Mouse (Mus musculus): ENCODE measurements around the gene Ncam1.

The Ncam1 gene

DNA sequence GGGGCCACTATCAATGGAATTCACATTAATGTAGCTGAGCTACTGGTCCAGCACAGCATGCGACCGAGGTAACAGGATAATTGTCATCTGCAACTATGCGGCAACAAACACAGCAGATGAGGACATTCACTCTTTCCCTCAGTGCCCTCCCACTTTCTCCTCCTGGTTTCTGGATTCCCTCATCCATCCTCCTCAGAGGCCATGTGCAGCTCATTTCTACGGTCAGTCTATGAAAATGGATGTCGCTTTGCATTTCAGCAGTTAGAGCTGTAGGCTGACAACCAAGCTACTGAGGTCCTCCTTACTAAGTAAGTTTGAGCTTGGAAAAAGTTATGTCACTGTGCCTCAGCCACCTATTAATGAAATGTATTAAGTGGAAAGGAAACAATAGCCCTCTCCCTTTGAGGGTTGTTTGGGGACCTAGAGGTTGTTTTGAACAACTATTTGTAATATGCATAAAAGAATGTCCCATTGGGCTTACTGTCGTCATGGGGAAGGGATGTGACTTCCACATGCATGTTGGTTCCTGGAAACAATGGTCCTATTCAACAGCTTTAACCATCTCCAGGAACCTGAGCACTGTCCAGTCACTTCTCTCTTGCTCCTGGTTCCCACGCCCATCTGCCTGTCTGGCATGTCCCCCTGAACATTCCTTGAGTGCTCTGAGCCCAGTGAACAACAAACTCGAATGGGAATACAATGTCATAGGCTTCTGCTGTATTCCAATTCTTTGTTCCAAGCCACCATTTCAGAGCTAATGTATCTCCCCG is 122.8 kb downstream of the Ncam1 start:
- DNase-seq (ENCODE audit: low spot score): no peak

DNA sequence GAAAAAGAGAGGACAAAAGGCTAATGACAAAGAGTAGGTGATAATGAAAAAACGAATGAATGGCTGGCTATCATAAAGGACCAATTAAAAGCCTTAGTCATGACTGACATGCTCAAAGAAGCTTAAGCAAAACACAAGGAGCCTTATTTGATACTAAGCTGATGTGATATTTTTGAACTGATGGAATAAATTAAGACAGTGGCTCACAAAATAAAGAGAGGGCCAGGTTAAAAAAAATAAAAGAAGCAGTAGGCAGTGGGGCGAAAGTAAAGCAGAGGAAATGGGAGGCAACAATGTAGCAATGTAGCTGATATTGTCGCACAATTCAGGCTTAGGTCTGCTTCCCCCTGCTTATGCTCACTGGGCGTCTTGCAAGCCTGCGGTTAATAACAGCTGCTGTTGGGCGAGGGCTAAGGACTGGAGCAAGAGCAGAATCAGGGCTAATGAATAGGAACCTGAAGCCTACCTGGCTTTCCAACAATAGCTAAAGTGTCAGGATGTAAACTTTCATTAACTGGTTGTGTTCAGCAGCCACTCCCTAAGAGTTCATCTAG is 126.0 kb downstream of the Ncam1 start:
- no peak for DNase-seq (ENCODE audit: low spot score)

DNA sequence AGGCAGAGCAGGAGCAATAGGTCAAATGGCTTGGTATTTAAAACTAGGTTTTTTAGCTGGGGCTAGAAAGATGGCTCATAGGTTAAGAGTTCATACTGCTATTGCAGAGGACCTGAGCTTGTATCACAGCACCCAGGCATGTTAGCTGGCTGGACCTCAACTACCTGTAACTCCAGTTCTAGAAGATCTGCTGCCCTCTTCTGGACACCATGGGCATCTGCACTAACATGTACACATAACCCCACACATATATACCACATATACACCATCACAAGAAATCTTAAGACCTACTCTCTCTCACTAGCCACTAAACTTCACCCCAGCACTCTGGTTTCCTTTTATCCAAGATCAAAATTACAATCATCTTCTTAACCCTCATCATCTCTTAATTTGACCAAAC is 131.7 kb downstream of the Ncam1 start:
- no peak for DNase-seq (ENCODE audit: low spot score)

DNA sequence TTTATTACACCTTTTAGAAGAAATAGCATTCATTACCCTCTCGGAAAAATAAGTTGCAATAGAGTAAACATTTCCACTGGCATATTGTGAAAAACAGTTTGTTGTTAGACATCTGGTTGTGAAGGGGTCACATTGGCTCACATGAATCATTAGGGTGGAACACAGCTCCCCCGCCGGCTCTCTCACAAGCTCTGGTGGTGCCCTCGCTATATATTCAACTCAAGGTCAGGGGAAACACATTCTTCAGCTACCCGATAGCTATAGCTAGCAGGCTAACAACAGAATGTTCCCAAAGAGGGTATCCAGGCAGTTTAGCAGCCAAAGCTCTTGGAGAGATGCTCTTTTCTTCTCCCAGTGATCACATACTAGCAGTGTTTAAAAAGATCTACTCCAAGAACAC is 133.4 kb downstream of the Ncam1 start:
- peak; percentile 53 for DNase-seq (ENCODE audit: low spot score)

DNA sequence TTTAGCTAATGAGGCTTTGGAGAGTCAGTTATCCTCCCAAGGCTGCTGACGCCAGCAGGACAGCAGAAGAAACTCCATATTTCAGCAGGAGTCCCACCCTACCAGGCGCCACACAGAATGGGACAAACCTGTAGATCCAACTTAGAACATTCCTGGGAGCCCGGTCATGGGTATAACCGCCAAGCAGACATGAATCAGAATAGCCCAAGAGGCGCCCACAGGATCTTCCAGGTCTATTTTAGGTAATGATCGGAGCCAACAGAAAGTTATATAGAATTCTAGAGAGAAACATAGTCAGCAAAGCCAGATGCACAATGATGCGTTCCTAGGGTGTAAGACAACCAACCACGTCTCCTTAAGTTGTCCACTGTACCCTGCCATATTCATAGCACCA is 134.8 kb downstream of the Ncam1 start:
- DNase-seq (ENCODE audit: low spot score): no peak

DNA sequence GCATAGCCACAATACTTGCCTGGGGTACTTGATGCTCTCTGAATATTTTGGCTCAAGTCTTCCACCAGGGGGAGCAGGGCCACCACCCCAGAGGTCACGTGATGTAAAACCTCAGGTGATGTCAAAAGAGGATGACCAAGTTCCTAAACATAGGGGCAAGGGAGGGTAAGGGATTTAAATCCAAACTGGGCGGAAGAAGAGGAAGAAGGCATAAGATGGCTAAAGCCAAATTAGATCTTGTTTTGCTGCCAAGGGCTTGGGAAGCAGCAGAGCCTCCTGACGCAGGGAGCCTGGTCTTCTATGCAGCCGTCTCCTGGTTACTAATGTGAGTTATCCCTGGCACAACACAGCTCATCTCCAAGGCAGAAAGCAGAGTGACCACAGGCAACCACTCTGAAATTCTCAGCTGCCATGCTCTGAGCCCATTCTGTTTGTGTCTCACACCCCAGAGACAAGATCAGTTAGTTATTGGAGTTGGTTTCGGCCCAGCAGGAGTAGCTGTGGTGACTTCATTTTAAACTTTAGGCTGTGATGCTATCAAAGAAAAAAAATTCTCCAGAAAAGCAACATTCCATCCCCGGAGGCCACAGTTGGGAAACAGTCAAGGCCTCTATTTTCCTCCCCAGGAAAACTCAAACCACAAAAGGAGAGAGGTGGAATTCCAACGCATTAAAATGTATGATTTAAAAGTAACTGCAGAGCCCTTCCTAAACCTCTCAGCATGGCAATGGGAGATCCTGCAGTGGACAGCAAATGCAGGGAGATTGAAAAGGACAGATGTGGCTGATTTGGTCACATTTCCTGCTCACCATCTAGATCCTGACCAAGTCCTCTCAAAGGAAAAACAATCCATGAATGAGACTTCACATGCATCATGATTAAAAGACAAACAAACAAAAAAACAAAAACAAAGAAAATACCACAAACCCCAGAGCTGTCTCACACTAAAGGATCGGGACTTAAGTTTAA is 135.5 kb downstream of the Ncam1 start:
- no peak for DNase-seq (ENCODE audit: low spot score)

DNA sequence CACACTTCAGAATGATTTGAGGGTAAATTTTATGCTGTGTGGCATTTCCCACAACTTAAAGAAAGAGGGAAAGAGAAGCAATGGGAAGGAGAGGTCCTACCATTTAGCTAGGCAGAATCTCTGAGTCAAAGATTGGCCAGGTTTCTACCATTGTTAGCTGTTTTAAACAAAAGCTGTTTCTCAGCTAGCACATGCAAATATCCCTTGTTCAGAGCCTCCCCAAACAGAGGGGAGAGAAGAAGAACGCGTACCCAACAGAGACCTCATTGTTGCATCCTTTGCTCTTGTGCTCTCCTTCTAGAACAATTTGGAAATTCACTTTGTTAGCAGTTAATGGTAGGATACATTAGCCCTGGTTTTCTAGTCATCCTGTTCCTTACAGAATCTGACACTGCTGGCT is 137.2 kb downstream of the Ncam1 start:
- no peak for DNase-seq (ENCODE audit: low spot score)

DNA sequence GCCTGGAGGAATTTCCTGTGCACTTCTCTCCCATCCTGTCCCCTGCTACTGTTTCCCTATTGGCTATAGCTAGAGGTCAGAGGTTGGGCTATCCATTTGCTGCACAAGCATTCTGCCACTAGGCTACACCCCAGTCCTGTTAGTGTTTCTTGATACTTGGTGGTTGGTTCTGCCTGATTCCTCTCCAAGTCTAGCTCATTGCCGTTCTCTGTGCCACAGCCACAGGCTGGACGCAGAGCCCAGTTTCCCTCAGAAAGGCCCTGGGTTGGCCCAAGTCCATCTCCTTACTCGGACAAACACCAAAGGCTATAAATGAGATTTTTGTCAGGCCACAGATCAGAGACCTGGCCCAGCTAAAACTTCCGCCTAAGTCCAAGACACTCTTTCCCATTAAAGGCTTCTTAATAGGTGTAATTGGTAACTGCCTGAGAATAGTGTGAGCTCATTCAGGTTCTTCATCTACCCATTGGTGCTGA is 140.3 kb downstream of the Ncam1 start:
- no peak for DNase-seq (ENCODE audit: low spot score)

DNA sequence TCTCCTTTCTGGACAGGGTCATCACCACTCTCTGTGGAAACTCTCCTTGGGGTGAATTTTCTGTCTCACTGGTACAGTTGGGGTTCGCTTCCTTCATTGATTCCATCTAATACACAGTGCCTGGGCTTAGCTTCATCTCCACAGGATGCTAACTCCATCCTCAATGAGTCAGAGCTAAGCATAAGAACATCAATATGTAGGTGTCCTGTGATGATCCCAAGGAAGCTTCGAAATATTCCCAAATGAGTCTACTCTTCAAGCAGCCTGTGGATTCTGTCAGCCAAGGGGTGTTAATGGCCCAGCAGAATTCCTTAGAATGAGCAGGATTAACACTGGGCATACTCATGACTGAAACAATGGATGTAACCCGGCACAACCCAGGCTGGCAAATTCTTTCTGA is 144.3 kb downstream of the Ncam1 start:
- no peak for DNase-seq (ENCODE audit: low spot score)

DNA sequence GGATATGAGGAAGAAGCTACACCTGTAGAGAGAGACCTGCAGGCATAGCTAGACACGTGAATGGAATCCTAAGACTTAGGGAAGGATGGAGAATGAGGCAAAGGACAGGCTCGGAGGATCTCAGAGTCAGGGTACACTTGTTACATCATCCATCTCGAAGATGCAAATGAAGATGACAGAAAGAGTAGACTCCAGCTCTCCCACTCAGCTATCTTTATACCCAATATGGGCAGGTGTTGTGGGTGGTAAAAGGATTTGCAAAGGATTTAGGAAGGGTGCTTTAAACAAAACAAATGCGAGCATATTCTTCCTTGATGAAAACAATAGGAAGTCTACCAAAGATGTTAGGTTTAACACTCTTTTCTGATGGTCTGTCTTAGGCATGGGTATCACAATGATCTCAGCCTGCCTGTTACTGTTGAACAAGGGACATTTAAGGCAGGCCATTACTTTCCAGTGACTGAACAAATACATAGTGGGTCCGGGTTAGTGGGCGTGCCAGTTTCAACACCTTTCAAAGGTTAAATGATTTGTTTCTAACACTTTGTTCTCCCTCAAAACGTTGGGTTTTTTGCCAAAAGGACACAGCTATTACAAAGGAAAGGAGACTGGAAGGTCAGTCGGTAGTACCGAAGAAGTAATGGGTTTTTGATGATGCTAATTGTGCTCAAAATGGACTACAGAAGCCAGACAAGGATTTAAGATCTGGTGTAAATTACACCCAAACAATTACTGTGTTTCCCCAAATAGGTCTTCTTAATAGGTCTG is 145.1 kb downstream of the Ncam1 start:
- no peak for DNase-seq (ENCODE audit: low spot score)

DNA sequence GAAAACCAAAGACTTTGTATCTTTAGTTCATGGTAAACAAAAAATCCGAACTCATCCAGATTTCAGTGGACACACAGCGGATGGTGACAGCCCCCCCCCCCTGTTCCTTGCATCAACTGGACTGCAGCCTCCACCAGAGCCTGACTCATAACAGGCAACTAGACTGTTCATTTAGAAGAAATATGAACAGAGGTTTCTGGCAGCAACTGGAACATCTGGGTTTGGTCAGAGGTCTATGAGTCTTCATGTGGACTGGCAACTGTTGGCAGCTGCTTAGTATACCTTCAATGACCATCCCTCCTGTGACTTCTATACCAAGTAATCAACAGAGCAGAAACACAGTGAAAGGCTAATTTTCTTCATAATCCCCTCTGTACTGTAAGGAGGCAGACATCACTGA is 154.4 kb downstream of the Ncam1 start:
- no peak for DNase-seq (ENCODE audit: low spot score)

DNA sequence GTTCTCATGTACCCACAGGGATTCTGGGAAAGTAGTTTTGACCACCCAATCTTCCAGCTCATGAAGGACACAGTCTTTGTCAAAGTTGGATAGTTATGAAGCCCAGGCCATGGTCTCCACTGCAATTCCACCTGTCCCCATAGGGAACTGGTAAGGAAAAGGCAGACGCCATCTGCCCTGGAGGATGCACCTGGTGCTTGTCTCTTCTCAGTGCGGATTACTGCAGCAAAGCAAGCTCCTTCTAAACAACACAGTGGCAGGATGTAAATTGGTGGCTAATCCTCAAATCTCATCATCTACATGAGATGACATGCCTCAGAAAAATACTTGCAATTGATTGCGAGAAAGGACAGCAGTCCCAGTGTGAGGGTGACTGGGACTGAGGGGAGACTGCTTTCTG is 158.0 kb downstream of the Ncam1 start:
- no peak for DNase-seq (ENCODE audit: low spot score)

DNA sequence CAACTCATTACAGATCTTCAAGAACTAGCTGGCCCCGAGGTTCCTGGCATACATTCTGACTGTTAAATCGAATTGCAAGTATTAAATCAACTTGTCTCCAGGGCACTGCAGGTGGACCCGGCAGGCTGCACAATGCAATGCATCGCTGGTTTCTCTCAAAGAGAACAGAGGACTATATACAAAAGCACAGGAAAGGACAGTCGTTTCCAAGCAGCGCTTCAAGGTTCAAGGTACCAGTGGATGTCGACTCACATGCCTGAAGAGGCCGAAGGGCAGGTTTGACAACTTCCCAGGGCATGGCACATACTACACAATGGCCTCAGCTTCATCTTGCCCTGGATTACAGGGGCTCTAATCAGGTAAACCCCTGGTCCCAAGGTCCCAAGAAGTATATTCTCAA is 158.6 kb downstream of the Ncam1 start:
- no peak for DNase-seq (ENCODE audit: low spot score)

DNA sequence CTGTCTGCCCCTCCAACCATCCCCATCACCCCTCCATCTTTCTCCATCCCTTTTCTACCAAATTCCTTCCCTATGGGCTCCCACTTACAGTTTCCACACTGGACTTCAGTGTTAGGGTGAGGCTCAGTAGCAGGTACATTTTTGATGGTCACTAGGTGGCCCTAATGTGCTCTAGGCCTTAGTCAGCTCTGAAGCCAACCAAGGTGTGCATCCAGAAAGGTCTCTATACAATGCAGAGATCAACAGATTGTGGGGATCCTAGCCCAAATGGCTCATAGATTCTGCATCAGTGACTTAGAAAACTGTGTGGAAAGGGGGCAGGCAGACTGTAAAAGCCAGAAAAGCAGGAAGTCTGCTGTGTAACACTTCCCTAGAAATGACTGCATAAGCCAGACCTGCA is 160.8 kb downstream of the Ncam1 start:
- no peak for DNase-seq (ENCODE audit: low spot score)

DNA sequence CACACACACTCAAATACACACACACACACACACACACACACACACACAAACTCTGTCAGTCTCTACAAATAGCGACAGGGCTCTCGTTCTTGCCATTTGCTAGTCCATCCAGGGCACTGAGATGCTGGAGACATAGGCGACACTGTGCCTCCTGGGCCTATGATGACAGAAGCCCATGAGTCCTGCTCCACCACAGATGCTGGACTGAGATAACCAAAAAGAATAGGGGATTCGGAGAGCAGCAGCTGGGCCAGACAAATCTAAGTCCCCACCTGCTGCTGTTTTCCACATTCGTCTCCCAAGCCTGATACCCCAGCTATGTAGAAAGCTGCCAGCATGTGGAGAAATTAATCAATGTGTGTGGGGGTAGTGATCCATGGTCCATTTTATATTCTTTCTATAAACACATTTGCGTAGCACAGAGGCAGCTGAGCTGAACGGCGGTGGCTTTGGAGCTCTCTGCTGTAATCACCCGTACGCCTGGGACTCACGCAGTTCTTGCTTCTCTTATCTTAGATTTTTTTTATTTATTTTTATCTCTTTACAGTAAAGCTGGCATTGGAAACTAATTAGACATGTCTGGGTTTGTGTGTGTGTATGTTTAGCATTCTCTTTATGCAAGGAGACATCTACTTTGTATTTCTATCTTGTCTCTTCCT is 162.9 kb downstream of the Ncam1 start:
- DNase-seq (ENCODE audit: low spot score): no peak

DNA sequence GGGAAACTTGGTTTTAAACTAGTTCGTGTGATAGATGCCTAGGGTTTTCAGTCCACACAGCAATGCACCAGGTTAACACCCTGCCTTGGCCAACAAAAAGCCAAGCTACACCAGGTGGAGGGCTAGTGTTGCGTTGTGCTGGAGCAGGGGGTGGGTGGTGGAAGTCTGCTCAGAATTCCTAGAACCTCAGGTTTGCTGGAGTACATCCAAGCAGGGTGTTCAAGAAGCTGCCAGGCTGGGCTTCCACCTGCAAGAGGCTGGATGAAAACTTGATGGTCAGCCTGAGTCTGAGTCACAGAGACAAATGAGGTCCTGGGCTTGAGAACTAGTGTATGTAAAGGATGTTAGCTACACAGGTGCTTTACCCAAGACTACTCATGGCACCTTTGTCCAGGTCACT is 166.1 kb downstream of the Ncam1 start:
- no peak for DNase-seq (ENCODE audit: low spot score)

DNA sequence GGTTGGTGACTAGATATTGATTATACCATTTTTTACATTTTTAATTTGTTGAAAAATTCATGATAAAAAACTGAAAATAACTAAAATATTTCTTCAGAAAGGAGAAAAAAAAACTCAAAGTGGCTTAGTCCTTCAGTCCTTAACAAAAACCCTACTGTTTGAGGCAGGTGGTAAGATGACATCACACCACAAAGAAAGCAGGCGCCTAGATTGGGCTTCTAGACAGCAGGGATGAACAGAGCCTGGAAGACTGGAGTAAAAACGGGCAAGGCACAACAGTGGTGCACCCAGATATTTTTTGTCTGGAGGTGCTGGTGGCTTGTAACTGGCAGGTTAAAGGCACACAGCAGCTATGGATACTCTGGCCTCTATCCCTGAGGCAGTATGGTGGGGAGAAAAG is 168.4 kb downstream of the Ncam1 start:
- DNase-seq (ENCODE audit: low spot score): no peak

DNA sequence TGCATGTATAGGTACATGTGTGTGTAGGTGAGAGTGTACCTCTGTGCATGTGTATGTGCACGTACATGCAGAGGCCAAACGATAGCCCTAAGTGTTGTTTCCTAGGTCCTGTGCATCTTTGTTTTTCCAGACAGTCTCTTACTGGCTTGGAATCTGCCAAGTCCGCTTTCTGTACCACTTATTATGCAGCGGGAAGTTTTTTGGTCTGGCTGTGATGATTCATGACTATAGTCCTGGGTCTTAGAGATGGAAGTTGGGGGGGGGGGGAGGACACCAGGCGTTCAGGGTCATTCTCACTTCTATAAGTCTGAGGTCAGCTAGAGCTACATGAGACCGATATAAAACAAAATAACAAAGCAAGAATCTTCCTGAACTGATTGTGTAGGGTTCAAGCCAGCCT is 173.8 kb downstream of the Ncam1 start:
- no peak for DNase-seq (ENCODE audit: low spot score)

DNA sequence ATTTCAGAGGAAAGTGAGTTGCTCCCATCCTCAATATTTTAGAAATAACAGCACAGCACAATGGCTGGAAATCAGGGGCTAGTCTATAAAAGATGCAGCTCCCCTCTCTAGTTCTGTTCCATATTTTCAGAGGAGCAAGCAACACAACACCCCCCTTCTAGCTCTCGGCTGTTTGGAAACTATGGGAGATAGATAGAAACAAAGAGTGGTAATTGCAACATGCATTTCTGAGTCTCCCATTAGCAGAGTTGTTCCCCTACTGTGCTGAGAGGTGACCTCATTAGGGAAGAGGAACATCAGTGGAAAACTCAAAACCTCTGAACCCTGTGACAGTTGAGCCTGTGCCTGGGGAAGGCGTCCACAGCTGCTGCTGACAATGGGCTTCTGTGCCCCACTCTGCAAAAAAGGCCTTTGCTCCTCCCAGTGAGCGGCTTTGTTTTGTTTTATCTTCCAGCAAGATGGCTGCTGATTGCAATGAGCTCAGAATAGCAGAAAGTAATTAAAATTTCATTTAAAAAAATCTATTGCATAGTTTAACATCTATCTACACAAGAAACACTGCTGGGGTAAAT is 174.7 kb downstream of the Ncam1 start:
- DNase-seq (ENCODE audit: low spot score): no peak

DNA sequence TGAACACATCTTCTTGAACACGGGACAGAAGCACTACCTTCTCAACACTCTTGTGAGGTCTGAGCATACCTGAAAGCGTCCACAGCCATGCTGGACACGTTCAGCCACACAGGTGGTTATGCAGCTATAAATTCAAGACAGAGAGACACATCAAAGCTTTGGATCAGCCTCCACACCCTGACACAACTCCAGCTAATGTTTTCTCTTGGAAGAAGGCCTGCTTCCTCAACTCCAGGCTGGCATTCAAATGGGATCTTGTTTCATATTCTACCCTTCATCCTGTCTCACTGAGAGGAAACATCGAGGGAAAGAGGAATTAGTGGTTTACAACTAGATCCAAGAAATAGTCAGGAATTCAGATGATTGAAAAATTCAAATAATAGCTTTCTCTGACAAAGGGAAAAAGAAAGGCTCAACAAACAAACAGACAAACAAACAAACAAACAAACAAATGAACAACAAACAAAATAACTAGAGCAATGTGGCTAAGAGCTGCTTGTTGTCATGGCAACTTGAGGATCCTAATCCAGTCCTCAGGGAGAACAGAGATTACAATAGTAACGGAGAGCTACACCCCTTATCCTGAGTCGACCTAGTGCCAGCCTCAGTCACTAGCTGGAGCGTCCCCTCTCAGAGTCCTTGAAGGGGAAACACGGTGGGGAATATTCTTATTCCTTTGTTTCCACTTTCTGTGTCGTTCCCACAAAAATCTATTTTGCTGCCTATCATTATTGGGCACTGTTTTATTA is 175.6 kb downstream of the Ncam1 start:
- DNase-seq (ENCODE audit: low spot score): no peak

DNA sequence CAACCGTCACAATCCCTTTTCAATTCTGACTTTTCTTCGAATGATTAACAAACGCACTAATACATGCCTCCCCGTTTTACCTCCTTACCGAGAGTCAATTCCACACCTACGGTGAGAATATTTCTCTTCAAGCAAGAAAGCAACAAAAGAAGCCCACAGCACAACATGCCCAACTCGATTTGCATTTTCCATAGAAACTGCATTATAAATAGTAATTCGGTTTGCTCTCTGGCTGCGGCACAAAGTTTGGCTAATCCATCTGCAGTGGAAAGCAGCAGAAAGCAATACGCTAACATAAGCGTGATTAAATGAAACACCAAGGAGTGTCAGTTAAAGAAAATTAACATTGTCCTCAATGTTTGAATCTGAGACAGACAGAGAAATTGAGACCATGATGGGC is 177.0 kb downstream of the Ncam1 start:
- DNase-seq (ENCODE audit: low spot score): no peak

Measured in embryo, embryonic 10.5 days (tissue).